Mouse (Mus musculus) urinary bladder, postnatal 25 days (tissue): Measurements from ENCODE around the gene Olfr589.
"Not testable (repeated sequence)": the region's sequence is repeated elsewhere in the genome, so short reads cannot be mapped to it uniquely, and the experiment has no call there.

Experiments used
- DNase-seq: peaks from one replicate; pipeline ENCODE4 v3.0.0; 2022; ENCODE audit warnings: low spot score

The Olfr589 gene

GRCm38 (mm10) chr7:103156256-103156655 lies at the start of gene Olfr589:
Gene Olfr589 (minus strand): TSS chr7:103156356.
- DNase-seq, result no peak

DNA sequence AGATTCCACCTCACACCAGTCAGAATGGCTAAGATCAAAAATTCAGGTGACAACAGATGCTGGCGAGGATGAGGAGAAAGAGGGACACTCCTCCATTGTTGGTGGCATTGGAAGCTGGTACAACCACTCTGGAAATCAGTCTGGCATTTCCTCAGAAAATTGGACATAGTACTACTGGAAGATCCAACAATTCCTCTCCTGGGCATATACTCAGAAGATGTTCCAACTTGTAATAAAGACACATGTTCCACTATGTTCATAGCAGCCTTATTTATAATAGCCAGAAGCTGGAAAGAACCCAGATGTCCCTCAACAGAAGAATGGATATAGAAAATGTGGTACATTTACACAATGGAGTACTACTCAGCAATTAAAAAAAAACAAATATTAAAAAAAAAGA lies 28.3 kb upstream of the Olfr589 start, which contains the start of gene Olfr592:
TSS of gene Olfr592 (plus strand) at position 301 of the 400 bp plus-strand sequence.
- DNase-seq, result not testable (repeated sequence)

DNA sequence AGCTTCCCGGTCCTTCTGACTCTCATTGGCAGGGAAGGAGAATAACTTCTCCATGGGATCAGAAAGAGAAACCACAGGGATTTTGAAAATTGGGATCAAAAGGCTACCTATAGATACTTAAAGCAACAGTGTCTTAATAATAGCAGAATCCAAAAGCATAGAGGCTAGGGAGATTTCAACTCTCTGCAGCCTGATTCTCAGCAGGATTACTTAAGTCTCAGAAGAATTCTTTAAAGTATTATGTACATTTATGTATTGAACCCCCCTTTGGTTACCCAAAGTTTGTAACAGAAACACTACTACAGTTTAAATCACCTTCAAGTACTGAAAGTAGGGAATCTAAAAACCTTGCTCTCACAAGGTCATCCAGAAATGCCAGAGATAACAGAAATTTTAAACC lies 22.1 kb upstream of the Olfr589 start, which contains the start of gene Olfr591:
TSS of gene Olfr591 (minus strand) at position 101 of the 400 bp plus-strand sequence.
- no peak for DNase-seq

DNA sequence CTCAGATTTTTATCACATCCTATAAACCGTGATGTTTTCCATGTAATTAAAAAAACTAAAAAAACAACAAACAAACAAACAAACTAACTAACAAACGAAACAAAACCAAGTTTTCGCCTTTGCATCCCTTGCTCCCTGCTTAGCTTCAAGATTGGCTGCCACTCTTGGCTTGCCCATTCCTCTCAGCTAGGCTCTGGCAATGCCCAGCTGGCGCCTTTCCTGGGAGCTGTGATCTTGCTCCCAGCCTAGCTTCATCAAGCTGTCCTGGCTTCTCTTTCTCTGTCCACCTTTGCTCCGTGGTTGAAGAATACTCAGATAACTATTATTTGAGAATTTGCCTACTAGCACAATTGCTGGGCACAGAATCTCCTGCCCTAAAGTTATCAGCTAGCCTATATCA lies 13.5 kb upstream of the Olfr589 start:
- no peak for DNase-seq

- DNase-seq, result no peak
Measured at GRCm38 (mm10) chr7:103140579-103140978, 15.6 kb downstream of the Olfr589 start, which contains the start of gene Olfr588-ps1. Gene Olfr588-ps1 (plus strand): TSS chr7:103140879.

GRCm38 (mm10) chr7:103125538-103125937 lies 30.6 kb downstream of the Olfr589 start, which contains the start of gene Olfr586:
Gene Olfr586 (minus strand): TSS chr7:103125638.
- DNase-seq, result no peak

- no peak for DNase-seq
Measured at GRCm38 (mm10) chr7:103119406-103119805, 36.8 kb downstream of the Olfr589 start.
